In the genomic region with DNA sequence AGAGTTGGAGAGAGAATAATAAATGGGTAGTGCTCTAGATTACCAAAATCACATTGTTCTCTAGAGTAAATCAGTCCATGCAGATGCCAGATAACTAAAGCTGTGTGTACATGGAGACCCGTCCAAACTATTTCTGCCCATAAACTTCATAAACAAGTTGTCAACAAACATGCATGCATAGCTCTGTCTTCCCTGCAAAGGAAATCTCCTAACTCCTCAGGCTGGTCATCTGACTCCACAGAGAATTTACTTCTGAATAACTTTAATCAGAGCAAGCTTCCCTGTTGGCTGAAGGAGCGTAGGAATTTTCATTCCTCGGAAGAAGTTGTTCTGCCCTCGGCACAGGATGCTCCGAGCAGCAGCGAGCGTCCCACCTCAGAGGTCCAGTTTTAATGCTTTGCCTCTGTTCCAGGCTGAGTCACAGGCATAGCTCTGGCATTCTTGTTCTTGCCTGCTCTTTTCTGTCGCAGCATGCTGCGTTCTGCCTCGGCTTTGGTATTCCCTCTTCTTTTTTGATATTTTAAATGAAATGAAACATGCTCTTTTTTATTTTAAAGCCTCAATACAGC, we compare ENCODE assay signal across 13 mouse cellular contexts. TPM values are rescaled to one million over a fixed set of nuclear protein-coding genes. Genes with fewer than 3 reads are reported as not detected.
A peak's percentile ranks its signal among the peaks of the same experiment; 100 is the strongest.
DNase-seq lines count a peak whose midpoint lies in the region; ATAC-seq and TF ChIP-seq lines count a peak whose summit lies in the region.
"Had no signal": no experiment of that assay in that cellular context is flagged by ENCODE, and none has a peak within 500 bp of the region (broad histone marks: within the 10 kb centered on the region; RNA-seq: fewer than 3 reads in every experiment).

No protein-coding gene starts in this region.

- TF ChIP-seq CTCF in intestine, postnatal 0 days (IDR thresholded peaks at IDR 0.05; ENCODE audit: low read depth): no peak

- peak overlapping the region; percentile 8; the same call in 1 of the 2 replicates for H3K4me3 ChIP-seq in intestine, embryonic 14.5 days (ENCODE audit: low read depth, low read length)
- H3K4me3 ChIP-seq in intestine, postnatal 0 days (ENCODE audit: low read depth, low read length): no peak overlapping the region
- H3K4me3 ChIP-seq in forebrain, embryonic 11.5 days (ENCODE audit: low read depth, low read length): no peak overlapping the region

- no peaks in the 10 kb centered on the region for H3K36me3 ChIP-seq in intestine, embryonic 14.5 days (ENCODE audit: control insufficient read depth, insufficient read depth, low read length)
- no peaks in the 10 kb centered on the region for H3K36me3 ChIP-seq in intestine, postnatal 0 days (ENCODE audit: control insufficient read depth, insufficient read depth)
- H3K36me3 ChIP-seq in forebrain, embryonic 11.5 days (ENCODE audit: control insufficient read depth, insufficient read depth, low read length): no peaks in the 10 kb centered on the region

- no peak for ATAC-seq in intestine, embryonic 14.5 days (replicated peaks; ENCODE audit: low FRiP score, low TSS enrichment, low read depth)
- ATAC-seq in intestine, postnatal 0 days: no peak
- no peak for ATAC-seq in granulocyte monocyte progenitor cell, adult 5-6 weeks (replicated peaks; ENCODE audit: poor library complexity, severe bottlenecking)
- no peak for ATAC-seq in forebrain, embryonic 11.5 days (replicated peaks; ENCODE audit: low FRiP score)

- H3K4me1 ChIP-seq in intestine, embryonic 14.5 days (replicated peaks; ENCODE audit: control insufficient read depth, insufficient read depth, low read length): peaks cover 3% of the 10 kb centered on the region; the same call in 1 of the 2 replicates
- no peaks in the 10 kb centered on the region for H3K4me1 ChIP-seq in intestine, postnatal 0 days (replicated peaks; ENCODE audit: control insufficient read depth, insufficient read depth, low read length)
- no peaks in the 10 kb centered on the region for H3K4me1 ChIP-seq in forebrain, embryonic 11.5 days (replicated peaks; ENCODE audit: control insufficient read depth, insufficient read depth, low read length)

- no peak overlapping the region for H3K27ac ChIP-seq in intestine, embryonic 14.5 days (ENCODE audit: low read depth)
- H3K27ac ChIP-seq in intestine, postnatal 0 days (ENCODE audit: low read depth, low read length): no peak overlapping the region
- no peak overlapping the region for H3K27ac ChIP-seq in forebrain, embryonic 11.5 days (ENCODE audit: low read depth, low read length)

- peak overlapping the region; percentile 23 for H3K4me2 ChIP-seq in intestine, embryonic 14.5 days (ENCODE audit: low read length)
- H3K4me2 ChIP-seq in intestine, postnatal 0 days (replicated peaks; ENCODE audit: low read depth): no peak overlapping the region; the same call in 1 of the 2 replicates
- no peak overlapping the region for H3K4me2 ChIP-seq in forebrain, embryonic 11.5 days (ENCODE audit: low read depth, low read length, severe bottlenecking)

- H3K9me3 ChIP-seq in intestine, embryonic 14.5 days (ENCODE audit: control insufficient read depth, low read length): no peaks in the 10 kb centered on the region
- no peaks in the 10 kb centered on the region for H3K9me3 ChIP-seq in intestine, postnatal 0 days (ENCODE audit: control insufficient read depth)
- no peaks in the 10 kb centered on the region for H3K9me3 ChIP-seq in forebrain, embryonic 11.5 days (ENCODE audit: control insufficient read depth, low read length)

- H3K9ac ChIP-seq in intestine, embryonic 14.5 days (ENCODE audit: low read length): no peak overlapping the region
- no peak overlapping the region for H3K9ac ChIP-seq in intestine, postnatal 0 days (ENCODE audit: low read depth, low read length)
- H3K9ac ChIP-seq in forebrain, embryonic 11.5 days (ENCODE audit: low read length): no peak overlapping the region

- no peaks in the 10 kb centered on the region for H3K27me3 ChIP-seq in intestine, embryonic 14.5 days (replicated peaks; ENCODE audit: control insufficient read depth, insufficient read depth, low read length)
- no peaks in the 10 kb centered on the region for H3K27me3 ChIP-seq in intestine, postnatal 0 days (replicated peaks; ENCODE audit: control insufficient read depth, insufficient read depth, low read length)
- no peaks in the 10 kb centered on the region for H3K27me3 ChIP-seq in forebrain, embryonic 11.5 days (ENCODE audit: control insufficient read depth, insufficient read depth, low read length)

- WGBS in intestine, embryonic 14.5 days: 27% methylated on average over 10 of the region's 10 CpGs
- WGBS in intestine, postnatal 0 days: 50% methylated on average over 10 of the region's 10 CpGs
- WGBS in forebrain, embryonic 11.5 days: 57% methylated on average over 10 of the region's 10 CpGs

- DNase-seq in embryo, embryonic 10 days (ENCODE audit: low spot score): peak; percentile 31
- no peak for DNase-seq in embryo, embryonic 9.5 days (ENCODE audit: extremely low spot score)
- no peak for DNase-seq in intestine, embryonic 14.5 days (ENCODE audit: low spot score)
- peak; percentile 25 for DNase-seq in Muller cell, postnatal 12 days (ENCODE audit: inconsistent ontology term)
- DNase-seq in mesoderm, embryonic 11.5 days (ENCODE audit: low read depth, low spot score): peak; percentile 19
- DNase-seq in forebrain, embryonic 11.5 days (ENCODE audit: low spot score): no peak
- DNase-seq: cerebellum, postnatal 36 days; kidney, adult 9 months; liver; right cerebral cortex, adult 18-20 months; thymus, postnatal 36 days had no signal

RNA-seq across cellular contexts. Expression of a gene that starts 41.8 kb away (rescaled TPM):
- 25.5 and 26.1 TPM in 2 replicates for polyA plus RNA-seq in intestine, embryonic 14.5 days (2014; fragmentation: Nextera tagmentation; extraction: Ambion mirVana)
- 4.4 and 5.0 TPM in 2 replicates for polyA plus RNA-seq in intestine, postnatal 0 days (2015; fragmentation: Nextera tagmentation; extraction: Ambion mirVana)
- not detected in 2 replicates for total RNA-seq in granulocyte monocyte progenitor cell, adult 5-6 weeks (2014; fragmentation: Nextera tagmentation)
- not detected in 2 replicates for total RNA-seq in granulocyte monocyte progenitor cell, adult 5-6 weeks (2017)
- polyA plus RNA-seq in forebrain, embryonic 11.5 days (2014; fragmentation: Nextera tagmentation; extraction: Ambion mirVana): 67.0 and 68.0 TPM in 2 replicates

Comparison
In these comparisons a context has a peak if more than half of its experiments do, and no peak if none do; other contexts are left out.
1. DNase-seq: peak in embryo, embryonic 10 days (single experiment), Muller cell, postnatal 12 days (single experiment) and mesoderm, embryonic 11.5 days (single experiment); none in embryo, embryonic 9.5 days (single experiment), intestine, embryonic 14.5 days (single experiment) and forebrain, embryonic 11.5 days (single experiment).